Mouse (Mus musculus) myocyte (in vitro differentiated cells): ENCODE results near the gene Gm10100. TPM values are rescaled to one million over a fixed set of nuclear protein-coding genes. Genes with fewer than 3 reads are reported as not detected.
"Not testable (repeated sequence)": the region's sequence is repeated elsewhere in the genome, so short reads cannot be mapped to it uniquely, and the experiment has no call there.

ENCODE experiments used
- H3K27me3 ChIP-seq: one replicate; pipeline ENCODE4 v1.6.1; 2011; ENCODE audit not compliant: control insufficient read depth, insufficient read depth, insufficient read length
- H3K36me3 ChIP-seq: one replicate; pipeline ENCODE4 v1.6.1; 2011; ENCODE audit not compliant: control insufficient read depth, insufficient read depth
- H3K4me2 ChIP-seq: one replicate; pipeline ENCODE4 v1.6.1; 2011; ENCODE audit warnings: low read depth, control low read depth
- H3K4me3 ChIP-seq: one replicate; pipeline ENCODE4 v1.5.1; 2011; ENCODE audit warnings: mild to moderate bottlenecking, control low read depth, moderate library complexity
- H3K79me2 ChIP-seq: one replicate; pipeline ENCODE4 v1.6.1; 2011; ENCODE audit not compliant: control insufficient read depth, insufficient read depth
- H3ac ChIP-seq: one replicate; pipeline ENCODE4 v1.6.1; 2011; ENCODE audit not compliant: control insufficient read depth, insufficient read length
- CEBPB ChIP-seq: IDR thresholded peaks from 2 replicates; pipeline ENCODE4 v1.6.1; 2011; ENCODE audit warnings: mild to moderate bottlenecking, moderate library complexity; ENCODE audit not compliant: poor library complexity, insufficient read depth, severe bottlenecking
- E2F4 ChIP-seq: IDR thresholded peaks from one replicate; pipeline ENCODE4 v1.6.1; 2011; ENCODE audit warnings: mild to moderate bottlenecking, control low read depth, moderate library complexity; ENCODE audit not compliant: insufficient read depth
- MAX ChIP-seq: IDR thresholded peaks from one replicate; pipeline ENCODE4 v1.6.1; 2011; ENCODE audit warnings: low read depth, mild to moderate bottlenecking, control low read depth
- MYOD1 ChIP-seq, 3 experiments: IDR thresholded peaks; one replicate each; pipeline ENCODE4 v1.6.1; 2011; ENCODE audit warnings: control low read depth in 2 of 3, low read depth in 2 of 3, mild to moderate bottlenecking in 2 of 3, moderate library complexity in 1 of 3; ENCODE audit not compliant: insufficient read length in 2 of 3, control insufficient read depth in 1 of 3
- MYOG ChIP-seq, 3 experiments: IDR thresholded peaks; one replicate each; pipeline ENCODE4 v1.6.1; 2011; ENCODE audit warnings: control low read depth in 2 of 3, low read depth in 2 of 3, mild to moderate bottlenecking in 2 of 3; ENCODE audit not compliant: insufficient read length in 2 of 3, control insufficient read depth in 1 of 3, insufficient read depth in 1 of 3
- POLR2A ChIP-seq: IDR thresholded peaks from one replicate; pipeline ENCODE4 v1.6.1; 2011; ENCODE audit warnings: low read depth, mild to moderate bottlenecking, control low read depth, moderate library complexity; ENCODE audit not compliant: insufficient read length
- POLR2AphosphoS2 ChIP-seq: IDR thresholded peaks from one replicate; pipeline ENCODE4 v1.6.1; 2011; ENCODE audit warnings: low read depth, control low read depth; ENCODE audit not compliant: insufficient read length
- REST ChIP-seq: IDR thresholded peaks from one replicate; pipeline ENCODE4 v1.6.1; 2011; ENCODE audit warnings: mild to moderate bottlenecking, control low read depth, moderate library complexity; ENCODE audit not compliant: insufficient read depth, insufficient read length
- SRF ChIP-seq: IDR thresholded peaks from one replicate; pipeline ENCODE4 v1.6.1; 2011; ENCODE audit warnings: low read depth; ENCODE audit not compliant: control insufficient read depth, insufficient read length
- TCF12 ChIP-seq: IDR thresholded peaks from one replicate; pipeline ENCODE4 v1.6.1; 2011; ENCODE audit warnings: mild to moderate bottlenecking, control low read depth; ENCODE audit not compliant: poor library complexity, insufficient read depth, severe bottlenecking
- TCF3 ChIP-seq: IDR thresholded peaks from one replicate; pipeline ENCODE4 v1.6.1; 2011; ENCODE audit warnings: low read depth, control low read depth; ENCODE audit not compliant: insufficient read length
- USF1 ChIP-seq: IDR thresholded peaks from one replicate; pipeline ENCODE4 v1.6.1; 2011; ENCODE audit warnings: low read depth, mild to moderate bottlenecking, control low read depth, moderate library complexity
- polyA plus RNA-seq: library from polyadenylated mRNA; unstranded; fragments of >200 nt; fragmentation: generic; extraction: Trizol; gene quantifications from one replicate; pipeline ENCODE4 v1.2.1, GENCODE M21; 2012; ENCODE audit warnings: missing spikeins

Gm10100 gene
- polyA plus RNA-seq, 1 experiment, result not detected

DNA sequence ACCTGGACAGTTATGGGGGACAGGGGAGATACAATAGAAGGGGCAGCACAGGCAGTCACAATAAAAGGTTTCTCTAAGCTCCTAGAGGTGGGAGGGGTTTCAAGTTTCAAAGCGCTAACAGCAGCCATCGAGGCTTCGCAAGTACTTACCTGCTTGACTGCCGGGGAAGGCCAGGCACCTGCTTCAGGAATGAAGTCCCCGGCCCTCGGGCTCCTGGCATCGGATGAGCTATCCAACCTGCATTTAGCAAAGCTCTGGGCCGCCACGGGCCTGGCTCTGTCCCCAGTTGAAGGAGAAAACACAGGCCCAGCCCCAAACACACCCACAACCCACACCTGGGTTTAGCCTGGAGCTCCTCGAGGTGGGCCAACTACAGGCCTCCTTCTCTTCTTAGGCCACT lies 39.3 kb upstream of the Gm10100 start:
- no peak overlapping the region for H3ac ChIP-seq
- peaks cover 68% of the 10 kb centered on the region for H3K27me3 ChIP-seq
- no peaks in the 10 kb centered on the region for H3K79me2 ChIP-seq
- TF ChIP-seq E2F4, result no peak
- no peak for TF ChIP-seq USF1
- TF ChIP-seq MYOG (IDR thresholded peaks at IDR 0.05; ENCODE audit: control insufficient read depth in 1 of 3, insufficient read depth in 1 of 3, insufficient read length in 2 of 3, low read depth in 2 of 3), result no peak
- no peak for TF ChIP-seq POLR2A
- TF ChIP-seq CEBPB, result no peak
- no peak for TF ChIP-seq TCF12
- no peak for TF ChIP-seq MYOD1 (IDR thresholded peaks at IDR 0.05; ENCODE audit: control insufficient read depth in 1 of 3, insufficient read length in 2 of 3, low read depth in 2 of 3)
- no peak for TF ChIP-seq TCF3
- no peak for TF ChIP-seq SRF
- no peak for TF ChIP-seq REST
- no peak for TF ChIP-seq POLR2AphosphoS2
- TF ChIP-seq MAX, result no peak
- no peak overlapping the region for H3K4me2 ChIP-seq
- H3K36me3 ChIP-seq, result no peaks in the 10 kb centered on the region
- no peak overlapping the region for H3K4me3 ChIP-seq

DNA sequence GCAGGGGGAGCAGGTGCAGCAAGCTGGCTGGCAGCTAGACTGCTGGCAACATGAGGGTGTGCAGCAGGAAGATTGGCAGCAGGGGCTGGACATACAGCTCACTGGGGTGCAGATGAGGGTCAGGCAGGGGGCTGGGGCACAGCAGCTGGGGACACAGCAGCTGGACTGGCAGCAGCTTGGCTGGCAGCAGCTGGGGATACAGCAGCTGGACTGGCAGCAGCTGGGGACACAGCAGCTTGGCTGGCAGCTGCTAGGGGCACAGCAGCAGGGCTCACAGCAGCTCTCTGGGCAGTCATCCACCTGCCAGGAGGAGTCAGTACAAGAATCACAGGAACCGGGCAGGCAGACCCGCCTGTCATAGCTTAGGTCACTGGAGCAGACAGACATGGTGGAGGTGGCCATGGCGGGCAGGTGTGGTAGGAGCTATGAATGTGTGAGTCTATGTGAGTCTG lies 35.9 kb upstream of the Gm10100 start, which contains the start of gene Gm19402:
Gene Gm19402 (minus strand): TSS at position 402 of the 452 bp plus-strand sequence.
- peak; percentile 80 for TF ChIP-seq TCF3
- TF ChIP-seq MYOG (IDR thresholded peaks at IDR 0.05; ENCODE audit: control insufficient read depth in 1 of 3, insufficient read depth in 1 of 3, insufficient read length in 2 of 3, low read depth in 2 of 3), result peak in 2 of 3 experiments; percentile 48 to 74
- TF ChIP-seq MYOD1 (IDR thresholded peaks at IDR 0.05; ENCODE audit: control insufficient read depth in 1 of 3, insufficient read length in 2 of 3, low read depth in 2 of 3), result peak in 2 of 3 experiments; percentile 30 to 72
- not testable (repeated sequence) for H3K36me3 ChIP-seq, H3K79me2 ChIP-seq, H3K4me2 ChIP-seq, H3ac ChIP-seq, H3K4me3 ChIP-seq
- H3K27me3 ChIP-seq, result peaks cover 52% of the 10 kb centered on the region

DNA sequence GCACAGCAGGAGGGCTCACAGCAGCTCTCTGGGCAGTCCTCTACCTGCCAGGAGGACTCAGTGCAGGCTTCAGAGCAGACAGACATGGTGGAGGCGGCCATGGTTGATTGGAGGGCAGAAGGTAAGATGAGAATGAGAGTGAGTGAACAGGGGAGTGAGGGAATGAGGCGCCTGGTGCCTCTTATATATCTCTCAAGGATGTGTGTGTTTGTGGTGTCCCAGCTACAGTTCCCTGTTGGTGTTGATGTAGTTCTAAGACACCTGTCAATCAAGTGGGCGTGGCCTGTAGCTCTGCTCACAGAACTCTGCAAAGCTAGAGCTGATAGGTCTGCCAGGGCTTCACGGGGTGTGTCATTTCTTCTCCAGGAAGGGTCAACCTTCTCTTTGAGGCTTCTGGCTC lies 29.2 kb upstream of the Gm10100 start, which contains the start of gene Gm9508:
Gene Gm9508 (minus strand): TSS at position 101 of the 400 bp plus-strand sequence.
- Histone ChIP-seq H3K27me3 (peaks cover 7% of the 10 kb centered on the region), H3K36me3 (no peaks in the 10 kb centered on the region), H3K4me2 (no peak within 1 kb of the TSS), H3K4me3 (no peak within 1 kb of the TSS), H3K79me2 (no peaks in the 10 kb centered on the region), H3ac (no peak within 1 kb of the TSS)
- no peak for TF ChIP-seq POLR2A

DNA sequence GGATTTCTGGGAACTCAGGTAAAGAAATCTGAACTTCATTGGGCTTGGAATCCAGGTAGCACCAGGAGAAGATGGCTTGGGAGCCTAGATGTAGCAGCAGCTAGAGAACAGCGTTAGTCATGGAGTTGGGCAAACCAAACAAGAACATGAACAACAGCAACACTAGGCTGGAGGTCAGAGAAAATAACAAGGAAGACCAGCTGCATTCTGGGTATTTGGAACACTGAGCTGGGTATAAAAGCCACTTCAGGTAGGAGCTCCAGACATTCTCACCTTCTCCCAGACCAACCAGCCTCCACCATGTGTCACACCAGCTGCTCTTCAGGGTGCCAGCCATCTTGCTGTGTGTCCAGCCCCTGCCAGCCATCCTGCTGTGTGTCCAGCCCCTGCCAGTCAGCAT lies 20.0 kb upstream of the Gm10100 start, which contains the start of gene Gm10272:
Gene Gm10272 (plus strand): TSS at position 301 of the 400 bp plus-strand sequence.
- TF ChIP-seq REST (no peak), E2F4 (no peak), POLR2AphosphoS2 (no peak), MYOD1 (IDR thresholded peaks at IDR 0.05; ENCODE audit: control insufficient read depth in 1 of 3, insufficient read length in 2 of 3, low read depth in 2 of 3) (no peak), TCF3 (no peak), SRF (no peak), USF1 (no peak), MYOG (IDR thresholded peaks at IDR 0.05; ENCODE audit: control insufficient read depth in 1 of 3, insufficient read depth in 1 of 3, insufficient read length in 2 of 3, low read depth in 2 of 3) (no peak), MAX (no peak), CEBPB (no peak), POLR2A (no peak), TCF12 (no peak)
- no peak within 1 kb of the TSS for H3ac ChIP-seq
- H3K4me3 ChIP-seq, result no peak within 1 kb of the TSS
- H3K4me2 ChIP-seq, result no peak within 1 kb of the TSS
- no peaks in the 10 kb centered on the region for H3K27me3 ChIP-seq
- no peaks in the 10 kb centered on the region for H3K79me2 ChIP-seq
- no peaks in the 10 kb centered on the region for H3K36me3 ChIP-seq

DNA sequence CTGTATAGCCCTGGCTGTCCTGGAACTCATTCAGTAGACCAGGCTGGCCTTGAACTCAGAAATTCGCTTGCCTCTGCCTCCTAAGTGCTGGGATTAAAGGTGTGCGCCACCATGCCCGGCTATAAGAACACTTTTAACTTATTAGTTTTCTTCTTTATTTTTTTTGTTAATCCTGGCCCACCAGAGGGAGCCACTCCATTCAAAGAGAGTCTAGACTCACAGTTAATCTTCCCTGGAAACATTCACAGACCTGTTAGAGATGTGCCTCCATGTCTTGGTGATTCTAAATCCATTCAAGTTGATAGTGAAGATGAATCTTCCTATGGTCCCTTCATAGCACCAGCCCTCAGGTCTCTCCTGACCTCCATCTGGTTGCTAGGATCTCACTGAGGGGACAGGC lies 16.5 kb upstream of the Gm10100 start:
- Histone ChIP-seq H3K79me2 (no peaks in the 10 kb centered on the region), H3ac (no peak overlapping the region), H3K4me2 (no peak overlapping the region), H3K36me3 (no peaks in the 10 kb centered on the region), H3K27me3 (no peaks in the 10 kb centered on the region), H3K4me3 (no peak overlapping the region)
- TF ChIP-seq CEBPB (no peak), E2F4 (no peak), TCF12 (no peak), REST (no peak), POLR2A (no peak), SRF (no peak), MYOD1 (IDR thresholded peaks at IDR 0.05; ENCODE audit: control insufficient read depth in 1 of 3, insufficient read length in 2 of 3, low read depth in 2 of 3) (no peak), USF1 (no peak), TCF3 (no peak), MAX (no peak), MYOG (IDR thresholded peaks at IDR 0.05; ENCODE audit: control insufficient read depth in 1 of 3, insufficient read depth in 1 of 3, insufficient read length in 2 of 3, low read depth in 2 of 3) (no peak), POLR2AphosphoS2 (no peak)

DNA sequence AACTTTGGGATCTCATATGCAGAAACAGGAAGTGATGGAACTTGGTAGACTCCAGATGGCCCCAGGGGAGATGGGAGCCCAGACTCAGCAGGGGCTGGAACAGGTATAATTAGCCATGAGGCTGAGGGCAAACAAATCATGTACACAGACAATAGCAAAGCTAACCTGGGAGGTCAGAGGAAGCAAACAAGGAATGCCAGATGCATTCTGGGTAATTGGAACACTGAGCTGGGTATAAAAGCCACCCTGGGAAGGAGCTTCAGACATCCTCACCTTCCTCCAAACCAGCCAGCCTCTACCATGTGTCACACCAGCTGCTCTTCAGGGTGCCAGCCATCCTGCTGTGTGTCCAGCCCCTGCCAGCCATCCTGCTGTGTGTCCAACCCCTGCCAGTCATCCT lies 15.1 kb upstream of the Gm10100 start, which contains the start of gene Gm10024:
Gene Gm10024 (plus strand): TSS at position 301 of the 400 bp plus-strand sequence.
- not testable (repeated sequence) for H3K4me3 ChIP-seq, H3K79me2 ChIP-seq, H3K4me2 ChIP-seq, H3ac ChIP-seq, H3K27me3 ChIP-seq, H3K36me3 ChIP-seq
